Mouse (Mus musculus) adrenal gland (tissue): ENCODE data around the gene Tspan9.

ENCODE experiments used
- intact Hi-C: fragments of 180-260 bp; cut with DNase I; formaldehyde crosslinking; loops from one replicate; pipeline ENCODE4 v1.15.1; 2025

Tspan9 gene

DNA sequence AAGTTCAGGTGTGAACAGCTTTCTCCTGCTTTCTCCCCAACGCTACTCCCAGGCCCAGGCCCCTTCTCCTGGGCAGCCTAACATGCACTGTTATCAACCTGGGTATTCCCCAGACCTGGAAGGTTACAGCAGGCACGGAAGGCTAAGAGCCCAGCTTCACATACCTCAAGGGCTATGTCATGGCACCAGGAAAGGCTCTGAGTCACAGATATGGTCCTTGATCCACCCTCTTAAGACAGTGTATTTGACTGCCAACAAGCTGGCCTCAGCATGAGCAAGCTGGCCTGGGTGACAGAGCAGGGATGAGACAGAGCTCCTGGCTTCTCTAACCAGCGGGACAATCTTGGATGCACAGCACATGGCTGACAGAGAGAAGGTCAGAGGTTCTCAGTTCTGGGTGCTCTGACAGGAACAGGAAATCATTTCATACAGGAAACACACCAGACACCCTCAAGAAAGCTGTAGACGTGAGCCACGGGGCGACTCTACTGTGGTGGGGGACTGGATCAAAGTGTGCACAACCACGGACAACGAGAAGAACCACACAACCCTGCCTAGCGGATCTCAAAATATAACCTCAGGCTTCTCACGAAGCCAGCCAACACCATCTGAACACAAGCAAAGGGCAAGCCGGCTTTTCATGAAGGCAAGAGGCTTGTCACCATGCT lies 151.8 kb downstream of the Tspan9 start:
- intact Hi-C loops = no loop called here

DNA sequence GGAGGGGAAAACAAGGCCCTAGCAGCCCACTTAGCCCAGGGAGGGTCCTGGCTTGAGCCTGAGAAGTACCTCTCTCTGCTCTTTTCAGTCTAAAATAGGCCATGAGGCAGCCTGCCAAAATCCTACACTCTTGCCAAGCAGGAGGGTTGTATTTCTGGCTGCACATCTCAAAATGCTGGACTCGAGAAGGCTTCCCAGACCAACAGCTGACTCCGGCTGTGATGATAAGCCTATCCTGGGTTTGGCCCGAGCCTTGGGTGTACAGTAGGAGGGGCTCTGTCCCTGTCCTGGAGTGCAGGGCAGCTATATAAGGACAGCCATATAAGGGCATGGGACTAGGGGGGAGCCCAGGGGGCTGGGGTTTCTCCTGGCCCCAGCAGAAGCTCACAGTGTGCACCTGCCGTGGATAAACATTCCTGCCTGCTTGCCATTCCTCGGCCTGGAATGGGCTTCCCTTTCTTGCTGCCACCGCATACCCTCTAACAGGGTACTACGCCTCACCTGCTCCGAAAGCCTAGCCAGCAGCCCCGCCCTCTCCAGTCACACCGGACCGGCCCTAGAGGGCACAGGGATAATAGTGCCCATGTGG lies 153.7 kb downstream of the Tspan9 start:
- intact Hi-C loops = no loop called here

DNA sequence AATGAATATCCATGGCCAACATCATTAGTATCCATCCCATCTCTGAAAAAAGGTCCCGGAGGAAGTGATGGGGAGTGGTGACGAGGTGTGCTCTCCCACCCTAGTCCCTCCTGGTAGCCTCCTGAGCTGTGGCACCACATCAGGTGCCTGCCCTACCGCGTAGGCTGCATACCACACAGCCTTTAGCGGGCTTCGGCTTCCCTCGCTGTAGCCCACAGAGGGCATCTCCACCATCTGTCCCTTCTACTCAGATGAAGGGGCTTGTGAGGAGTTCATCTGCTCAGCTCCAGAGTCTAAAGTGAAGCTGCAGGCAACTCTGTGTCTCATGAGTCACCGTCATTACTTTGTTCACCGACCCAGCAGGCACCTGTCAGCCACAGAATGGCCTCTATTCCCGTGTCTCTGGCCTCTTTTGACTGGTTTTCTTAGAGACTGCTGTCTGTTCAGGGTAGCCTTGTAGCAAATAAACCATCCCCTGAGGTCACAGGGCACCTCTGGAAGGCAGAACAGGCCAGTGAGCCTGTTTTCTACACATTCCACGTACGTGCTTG lies 154.4 kb downstream of the Tspan9 start:
- intact Hi-C loops = no loop called here

DNA sequence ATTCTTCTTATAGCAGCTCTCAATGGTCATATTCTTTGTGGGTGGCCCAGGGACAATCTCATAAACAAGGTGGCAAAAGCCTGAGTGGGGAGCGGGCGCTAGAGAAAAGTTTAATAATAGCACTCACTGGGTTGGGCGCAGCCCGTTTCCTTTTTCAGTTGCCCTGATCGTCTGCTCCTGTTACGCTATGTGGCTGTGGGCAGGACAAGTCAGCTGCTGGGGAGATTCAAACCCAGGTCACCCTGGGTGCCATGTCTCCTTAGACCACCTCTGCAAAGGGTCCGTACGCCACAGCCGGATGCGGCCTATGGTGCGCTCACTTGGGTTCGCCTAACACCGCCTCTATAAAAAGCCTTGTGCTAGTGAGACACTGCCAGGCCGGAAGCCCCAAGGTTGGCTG lies 156.0 kb downstream of the Tspan9 start:
- intact Hi-C loops = no loop called here

DNA sequence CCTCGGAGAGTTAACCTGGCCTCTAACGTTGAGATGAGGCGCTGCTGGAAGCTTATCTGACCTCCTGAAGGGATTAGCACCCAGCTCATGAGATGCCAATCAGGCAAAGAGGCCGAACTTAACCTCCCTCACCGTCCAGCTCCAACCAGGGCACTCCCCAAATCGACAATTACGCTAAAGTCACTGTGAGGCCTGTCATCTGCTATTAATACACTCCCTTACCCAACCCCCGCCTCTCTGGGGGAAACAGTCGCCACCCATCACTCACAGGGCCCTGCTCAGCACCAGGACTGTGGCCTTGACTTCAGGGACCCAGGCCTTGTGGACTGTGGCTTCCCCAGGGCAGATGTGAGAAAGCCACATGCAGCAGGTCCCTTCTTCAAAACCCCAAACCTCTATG lies 157.0 kb downstream of the Tspan9 start:
- intact Hi-C loops = no loop called here

DNA sequence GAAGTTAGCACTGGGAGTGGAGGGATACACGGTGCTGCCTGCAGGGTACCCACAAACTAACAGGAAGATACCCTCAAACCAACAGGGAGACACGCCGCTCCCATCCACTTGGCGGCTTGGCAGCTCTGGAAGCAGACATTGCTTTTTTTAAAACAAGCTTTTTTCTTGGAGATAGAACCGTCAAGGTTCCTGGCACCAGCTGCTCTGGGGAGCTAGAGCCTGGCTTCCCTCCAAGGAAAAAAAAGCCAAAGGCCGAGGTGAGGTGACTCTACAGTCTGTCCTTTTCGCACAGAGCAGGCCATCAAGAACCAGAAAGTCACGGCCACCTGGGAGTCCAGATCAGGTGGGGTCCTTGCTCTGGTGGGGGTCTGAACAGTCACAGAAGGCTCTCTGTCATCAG lies 162.2 kb downstream of the Tspan9 start:
- intact Hi-C loops = loop anchor here (5.0 kb wide), 1 partner anchor 36 kb away; no protein-coding TSS in a partner anchor

DNA sequence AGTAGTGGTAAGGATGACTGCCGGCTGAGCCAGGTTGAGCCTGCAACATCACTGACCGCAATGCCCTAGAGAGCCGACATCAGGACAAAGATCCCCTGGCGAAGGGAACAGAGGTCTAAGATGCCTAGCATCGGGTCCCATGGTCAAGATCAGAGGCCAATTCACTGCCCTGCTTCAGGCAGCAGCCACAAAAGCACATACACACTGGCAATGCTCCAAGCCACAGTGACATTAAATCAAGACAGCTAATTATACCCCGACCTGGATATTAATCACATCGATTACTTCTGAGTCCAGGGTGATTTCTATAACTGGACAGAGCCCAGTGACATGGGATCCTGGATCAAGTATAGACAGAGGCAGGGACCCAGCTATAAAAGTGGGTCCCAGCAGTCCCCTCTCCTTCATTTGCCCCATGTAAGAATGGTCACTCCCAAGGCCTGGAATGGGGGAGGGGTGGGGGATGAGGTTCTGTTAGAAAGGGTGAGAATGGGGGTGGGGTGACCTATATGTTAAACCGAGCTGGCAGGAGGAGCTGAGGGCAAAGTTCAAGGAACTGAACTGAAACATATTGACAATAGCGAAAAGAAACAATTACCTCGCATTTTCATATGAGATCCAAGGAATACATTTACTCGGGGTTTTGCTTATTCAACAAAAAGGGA lies 162.9 kb downstream of the Tspan9 start:
- intact Hi-C loops = loop anchor here (5.0 kb wide), 1 partner anchor 37 kb away; no protein-coding TSS in a partner anchor

DNA sequence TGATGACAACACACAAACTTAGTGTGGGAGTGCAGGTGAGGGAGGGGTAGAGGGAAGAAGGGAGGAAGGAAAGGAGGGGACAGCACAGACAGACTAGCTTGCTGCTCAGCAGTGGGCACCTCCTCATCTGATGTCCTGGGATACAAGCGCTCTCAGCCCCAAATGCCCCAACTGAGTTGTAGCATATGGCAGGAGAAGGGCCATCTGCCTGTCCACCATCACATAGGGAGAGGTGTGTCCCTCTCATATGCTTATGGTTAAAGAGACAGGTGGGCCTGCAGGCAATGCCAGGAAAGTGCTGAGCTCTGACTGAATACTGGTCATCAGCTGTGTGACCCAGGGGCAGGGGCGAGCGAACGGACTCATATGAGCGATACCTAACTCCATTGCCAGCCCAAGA lies 163.6 kb downstream of the Tspan9 start:
- intact Hi-C loops = loop anchor here (5.0 kb wide), 1 partner anchor 37 kb away; no protein-coding TSS in a partner anchor

DNA sequence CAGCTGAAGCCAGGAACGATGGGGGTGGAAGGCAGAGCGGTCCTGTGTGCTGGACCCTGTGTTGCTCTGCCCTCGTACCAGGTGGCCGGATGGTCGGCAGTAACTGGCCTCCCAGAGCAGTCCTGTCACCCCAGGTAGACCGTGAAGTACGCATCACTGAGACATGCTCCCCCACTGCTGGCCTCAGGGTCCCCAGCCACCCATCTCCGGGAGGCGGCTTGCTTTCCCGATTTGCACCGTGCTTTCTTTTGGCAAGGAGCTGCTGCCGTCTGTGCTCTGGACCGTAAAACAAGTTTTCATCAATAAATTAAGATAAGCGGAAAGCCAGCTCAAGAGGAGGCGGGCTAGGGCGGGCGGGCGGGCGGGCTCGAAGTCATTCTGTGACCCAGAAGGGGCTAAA lies 164.5 kb downstream of the Tspan9 start:
- intact Hi-C loops = no loop called here

DNA sequence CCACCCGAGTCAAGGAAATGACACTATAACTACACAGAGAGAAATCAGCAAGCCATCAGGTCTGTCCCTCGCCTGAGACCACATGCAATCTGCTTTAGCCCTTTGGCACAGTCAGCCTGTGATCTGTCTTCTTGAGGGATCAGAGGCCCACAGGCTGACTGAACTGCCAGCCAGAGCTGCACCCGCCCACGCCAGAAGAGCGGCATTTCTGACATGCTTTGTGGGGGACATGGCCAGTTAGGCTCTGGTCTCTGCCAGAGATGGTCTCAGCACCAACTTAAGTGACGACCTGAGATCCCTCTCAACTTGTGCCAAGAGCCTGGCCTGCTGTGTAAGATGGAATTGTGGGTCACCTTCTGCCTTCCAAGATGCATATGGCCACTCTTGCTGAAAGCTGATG lies 166.7 kb downstream of the Tspan9 start:
- intact Hi-C loops = no loop called here

DNA sequence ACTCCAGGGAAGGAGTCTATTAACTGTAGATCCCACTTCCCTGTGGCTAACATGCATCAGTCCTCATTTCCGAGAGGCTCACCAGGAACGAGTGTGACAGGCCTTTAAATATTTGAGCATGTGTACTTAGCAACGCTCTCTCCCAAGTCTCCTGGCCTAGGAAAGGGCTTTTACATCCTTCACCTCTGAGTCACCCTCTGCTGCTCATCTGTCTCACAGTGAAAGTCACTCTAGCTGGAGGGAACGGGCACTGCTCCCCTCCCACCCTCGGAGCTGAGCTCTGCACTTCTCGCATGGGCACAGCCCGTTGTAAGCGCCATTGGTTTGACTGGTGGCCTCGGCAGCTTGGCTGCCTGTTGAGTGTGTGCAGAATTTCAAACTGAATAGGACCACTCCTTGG lies 169.4 kb downstream of the Tspan9 start:
- intact Hi-C loops = no loop called here

DNA sequence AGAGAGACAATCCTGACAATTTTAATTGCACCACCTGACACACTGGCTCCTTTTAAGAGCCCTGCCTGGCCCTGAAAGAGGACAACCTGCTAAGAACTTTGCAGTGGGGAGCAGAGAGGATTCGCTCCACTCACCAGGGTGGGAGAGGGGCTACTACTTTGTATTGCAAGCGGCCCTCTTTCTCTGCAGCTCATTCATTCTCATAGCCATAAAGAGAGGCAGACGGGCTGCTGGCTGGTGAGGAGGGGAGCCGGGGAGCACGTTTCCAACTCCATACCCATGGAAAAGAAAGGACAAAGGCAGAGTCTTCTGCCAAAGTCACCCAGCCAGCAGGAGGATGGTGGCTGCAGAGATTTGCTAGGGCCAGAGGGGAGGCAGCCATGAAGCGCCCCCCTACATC lies 169.8 kb downstream of the Tspan9 start:
- intact Hi-C loops = no loop called here

DNA sequence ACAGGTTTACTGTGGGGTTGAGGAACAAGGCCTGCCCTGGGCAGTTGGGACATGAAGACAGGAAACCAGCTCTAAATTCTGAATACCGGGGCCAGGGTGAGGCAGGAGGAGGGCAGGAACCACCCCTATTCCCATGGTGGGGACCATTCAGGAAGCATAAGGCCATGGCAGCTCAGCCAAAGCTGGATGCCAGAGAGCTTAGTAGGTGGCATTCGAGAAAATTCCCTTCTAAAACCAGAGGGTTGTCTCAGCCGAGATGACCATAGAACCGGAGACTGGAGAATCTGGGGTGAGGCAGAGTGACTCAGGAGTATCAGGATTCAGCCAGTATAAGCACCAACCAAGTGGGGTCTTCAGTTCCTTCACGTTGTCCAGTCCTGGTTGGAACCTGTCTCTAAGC lies 171.5 kb downstream of the Tspan9 start:
- intact Hi-C loops = loop anchor here (2.0 kb wide), 2 partner anchors 57 to 121 kb away; no protein-coding TSS in a partner anchor

DNA sequence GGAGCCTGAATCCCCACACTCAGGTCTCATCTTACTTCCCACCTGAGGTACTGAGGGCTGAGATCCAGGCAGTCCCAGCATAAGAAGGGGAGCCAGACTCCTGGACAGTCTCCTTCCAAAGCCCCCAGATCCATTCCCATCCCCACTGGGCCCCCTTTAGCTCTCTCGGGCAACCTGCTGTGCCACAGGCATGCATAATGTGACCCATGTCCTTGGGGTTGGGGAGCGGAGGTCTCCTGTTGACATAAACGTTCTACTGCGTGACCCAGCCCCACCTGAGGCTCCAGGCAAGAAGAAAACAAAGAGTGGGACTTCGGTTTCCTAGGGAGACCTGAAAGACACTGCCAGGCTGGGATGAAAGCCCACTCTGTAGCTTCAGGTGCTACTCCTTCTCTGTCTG lies 172.5 kb downstream of the Tspan9 start:
- intact Hi-C loops = loop anchor here (2.0 kb wide), 2 partner anchors 58 to 122 kb away; no protein-coding TSS in a partner anchor

DNA sequence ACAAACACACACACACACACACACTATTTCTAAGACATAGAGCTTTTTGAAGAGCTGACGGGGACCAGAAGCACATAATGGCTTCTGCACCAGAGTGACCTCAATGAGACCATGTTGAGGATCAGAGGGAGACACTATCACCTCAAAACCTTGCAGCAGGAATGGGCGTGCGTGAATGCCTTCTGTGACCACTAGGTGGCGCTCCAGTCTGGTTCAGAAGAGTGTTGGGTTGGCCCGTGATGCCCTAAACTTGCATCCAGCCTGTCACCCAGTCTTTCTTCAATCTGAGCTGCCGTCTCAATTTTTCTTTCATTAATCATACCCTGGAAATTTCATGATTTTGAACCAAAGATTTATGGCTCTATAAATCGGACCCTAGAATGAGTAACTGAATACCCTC lies 173.3 kb downstream of the Tspan9 start:
- intact Hi-C loops = loop anchor here (2.0 kb wide), 2 partner anchors 59 to 123 kb away; no protein-coding TSS in a partner anchor

DNA sequence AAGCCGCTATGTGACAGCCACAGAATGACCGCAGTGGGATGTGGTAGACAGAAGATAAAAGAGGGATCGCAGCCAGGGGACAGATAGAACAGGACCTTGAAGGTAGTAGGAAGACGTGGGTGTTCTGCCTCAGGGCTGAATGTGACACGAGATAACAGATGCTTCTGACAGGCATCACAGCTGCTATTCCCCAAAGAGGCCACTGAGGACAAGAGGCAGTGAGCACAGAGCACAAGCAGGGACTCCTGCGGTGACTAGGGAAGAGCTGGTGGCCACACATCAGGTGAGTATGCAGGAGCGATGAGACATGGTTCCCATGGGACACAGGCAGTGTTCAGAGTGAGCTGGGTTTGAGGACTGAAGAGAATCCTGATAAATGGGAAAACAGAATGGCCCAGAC lies 173.7 kb downstream of the Tspan9 start:
- intact Hi-C loops = loop anchor here (2.0 kb wide), 3 partner anchors 59 to 175 kb away; no protein-coding TSS in a partner anchor

DNA sequence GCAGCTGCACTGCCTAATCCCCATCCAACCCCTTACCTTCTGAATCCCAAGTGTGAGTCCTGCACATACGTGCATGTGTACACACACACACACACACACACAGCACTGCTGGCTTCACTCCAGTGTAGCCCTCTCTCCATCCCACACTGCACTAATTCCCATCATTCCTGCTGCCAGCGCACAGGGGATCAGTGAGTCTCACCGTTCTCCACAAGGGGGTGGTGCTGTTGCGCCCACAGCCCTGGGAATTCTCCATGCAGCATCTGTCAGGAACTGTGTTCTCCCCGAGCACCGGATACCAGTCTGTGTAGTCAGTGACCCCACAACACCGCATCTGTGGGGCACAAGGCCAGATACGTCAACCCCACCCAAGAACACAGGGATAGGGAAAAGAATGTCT lies 177.9 kb downstream of the Tspan9 start:
- intact Hi-C loops = no loop called here

DNA sequence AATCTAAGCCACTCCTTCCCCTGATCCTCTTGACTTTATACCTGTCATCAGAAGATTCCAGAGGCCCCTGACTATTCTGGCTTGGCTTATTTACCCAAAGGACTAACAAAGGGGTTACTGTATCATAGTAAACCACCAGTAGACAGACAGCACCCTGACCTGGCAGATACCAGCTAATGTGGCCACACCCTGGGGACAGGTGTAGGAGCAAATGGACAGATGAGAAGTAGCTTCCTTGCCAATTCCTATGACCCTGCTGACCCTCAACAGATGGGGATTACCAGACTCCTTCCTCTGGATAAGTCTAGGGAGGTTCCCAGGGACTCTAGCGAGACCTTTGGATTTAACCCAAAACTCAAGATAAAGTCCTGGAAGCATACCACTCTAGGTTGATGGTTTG lies 183.2 kb downstream of the Tspan9 start:
- intact Hi-C loops = no loop called here

DNA sequence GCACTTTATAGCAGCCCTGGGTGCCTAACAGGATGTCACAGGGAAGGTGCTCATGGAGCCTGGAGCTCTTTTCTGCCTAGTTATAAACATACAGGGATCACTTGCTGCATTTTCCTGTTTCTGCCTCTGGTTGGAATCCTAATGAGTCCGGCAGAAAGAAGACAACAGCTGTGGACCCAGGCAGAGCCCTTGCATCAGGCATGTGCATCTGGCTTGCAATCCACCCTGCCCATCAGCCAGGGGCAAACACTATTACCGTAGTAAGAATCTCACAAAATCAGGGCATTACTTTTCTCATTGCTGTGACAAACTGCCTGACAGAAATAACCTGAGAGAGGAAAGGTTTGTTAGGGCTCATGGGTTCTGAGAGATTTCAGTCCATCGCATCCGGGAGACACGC lies 187.2 kb downstream of the Tspan9 start:
- intact Hi-C loops = no loop called here

DNA sequence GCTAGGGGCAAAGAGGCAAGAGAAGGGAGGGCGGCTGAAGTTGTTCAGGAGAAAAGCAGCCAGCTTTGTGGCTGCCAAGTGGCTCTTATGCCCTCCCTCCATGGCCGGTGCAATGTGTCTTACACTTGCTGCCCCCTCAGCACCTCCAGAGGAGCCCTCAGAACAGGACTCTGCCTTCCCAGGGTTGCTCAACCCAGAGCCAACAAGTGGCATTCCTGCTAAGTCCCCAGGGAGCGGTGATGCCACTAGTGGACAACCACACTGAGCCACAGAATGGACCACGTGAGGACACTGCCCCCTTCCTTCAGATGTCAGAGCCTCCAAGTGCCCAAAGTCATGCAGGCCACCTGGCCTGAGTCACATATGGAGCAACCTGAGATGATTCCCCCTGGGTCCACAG lies 190.3 kb downstream of the Tspan9 start:
- intact Hi-C loops = no loop called here

DNA sequence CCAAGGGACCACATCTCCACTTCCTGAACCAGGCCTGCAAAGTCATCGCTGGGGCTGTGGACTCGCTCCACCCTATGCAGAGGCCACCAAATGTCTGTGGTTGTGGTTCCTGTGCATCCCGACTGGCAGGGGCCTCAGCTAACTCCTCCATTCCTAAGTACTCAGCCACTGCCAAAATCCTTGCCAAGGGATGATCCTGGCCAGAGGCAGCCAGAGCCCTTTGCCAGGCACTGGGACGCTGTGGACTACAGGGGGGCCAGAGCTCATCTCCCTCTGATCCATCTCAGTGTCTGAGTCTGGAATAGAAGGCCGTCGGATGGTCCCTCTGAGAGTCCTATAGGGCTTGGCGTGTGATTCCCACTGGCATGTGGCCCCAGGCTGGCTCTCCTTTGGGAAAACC lies 193.5 kb downstream of the Tspan9 start:
- intact Hi-C loops = loop anchor here (10.0 kb wide), 2 partner anchors 215 to 405 kb away; no protein-coding TSS in a partner anchor

DNA sequence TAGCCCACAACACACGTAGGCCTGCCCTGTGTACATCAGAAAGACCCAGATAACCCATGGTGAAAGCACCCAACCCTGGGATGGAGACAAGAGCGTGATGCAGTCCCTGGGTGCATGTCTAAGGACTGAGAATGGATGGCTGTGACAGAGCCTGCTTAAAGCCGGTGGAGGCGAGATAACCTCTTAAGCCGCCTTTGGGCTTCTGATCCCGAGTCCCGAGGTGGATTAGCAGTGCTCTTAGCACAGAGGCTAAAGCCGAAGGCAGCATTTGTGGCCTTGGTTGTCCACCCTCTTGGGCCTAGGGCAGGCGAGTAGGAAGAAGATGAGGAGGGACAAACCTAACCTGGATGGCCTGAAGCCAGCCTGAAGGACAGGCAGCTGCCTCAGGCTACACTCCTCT lies 194.7 kb downstream of the Tspan9 start:
- intact Hi-C loops = loop anchor here (10.0 kb wide), 2 partner anchors 214 to 404 kb away; no protein-coding TSS in a partner anchor
